Mouse (Mus musculus) intestine, postnatal 0 days (tissue): Measurements from ENCODE around the gene Mrps25. TPM values are rescaled to one million over a fixed set of nuclear protein-coding genes. Genes with fewer than 3 reads are reported as not detected.

Experiments
- ATAC-seq: fragments of 200-750 bp; cut with Nextera tagmentation; 2 replicates; pipeline ENCODE4 v1.8.0; 2017; ENCODE audit warnings: mild to moderate bottlenecking, moderate TSS enrichment, moderate library complexity
- H3K27ac ChIP-seq: fragments of 300-500 bp; sonication (generic); 2 replicates; pipeline ENCODE4 v1.5.1; 2014; ENCODE audit warnings: mild to moderate bottlenecking, low read depth, low read length, moderate library complexity
- H3K27me3 ChIP-seq: fragments of 300-500 bp; sonication (generic); replicated peaks from 2 replicates; pipeline ENCODE4 v1.6.1; 2014; ENCODE audit warnings: low read length, mixed read lengths; ENCODE audit not compliant: control insufficient read depth, insufficient read depth
- H3K36me3 ChIP-seq: fragments of 300-500 bp; sonication (generic); 2 replicates; pipeline ENCODE4 v1.6.1; 2014; ENCODE audit warnings: mild to moderate bottlenecking, moderate library complexity; ENCODE audit not compliant: control insufficient read depth, insufficient read depth
- H3K4me1 ChIP-seq: fragments of 300-500 bp; sonication (generic); replicated peaks from 2 replicates; pipeline ENCODE4 v1.6.1; 2014; ENCODE audit warnings: antibody characterized with exemption, low read length, mixed read lengths; ENCODE audit not compliant: control insufficient read depth, insufficient read depth
- H3K4me2 ChIP-seq: fragments of 300-500 bp; sonication (generic); replicated peaks from 2 replicates; pipeline ENCODE4 v1.6.1; 2014; ENCODE audit warnings: low read depth, mild to moderate bottlenecking, moderate library complexity
- H3K4me3 ChIP-seq: fragments of 300-500 bp; sonication (generic); 2 replicates; pipeline ENCODE4 v1.5.1; 2014; ENCODE audit warnings: low read depth, low read length
- H3K9ac ChIP-seq: fragments of 300-500 bp; sonication (generic); 2 replicates; pipeline ENCODE4 v1.6.1; 2014; ENCODE audit warnings: mild to moderate bottlenecking, low read depth, low read length
- H3K9me3 ChIP-seq: fragments of 300-500 bp; sonication (generic); 2 replicates; pipeline ENCODE4 v1.6.1; 2016; ENCODE audit warnings: mixed run types; ENCODE audit not compliant: control insufficient read depth
- CTCF ChIP-seq: sonication (generic); IDR thresholded peaks from 2 replicates; pipeline ENCODE4 v1.5.1; 2016; ENCODE audit warnings: low read depth, mild to moderate bottlenecking, control low read depth, antibody characterized with exemption, moderate library complexity
- WGBS: fragments of 180-500 bp; shearing (Covaris S2); extraction: QIAGEN DNeasy Blood & Tissue Kit; methylation state at CpG from one replicate; pipeline ENCODE4 v1.1.7; 2014; 5-methylcytosine and 5-hydroxymethylcytosine counted together
- polyA plus RNA-seq: library from polyadenylated mRNA; unstranded; fragments of >200 nt; fragmentation: Nextera tagmentation; extraction: Ambion mirVana; gene quantifications from 2 replicates; pipeline ENCODE4 v1.2.1, GENCODE M21; 2015

The Mrps25 gene
- polyA plus RNA-seq, 1 experiment from 2014 or later: 54.2 TPM

GRCm38 (mm10) chr6:92132021-92132911, 51.6 kb downstream of the Mrps25 start:
- Histone ChIP-seq H3K27ac (no peak overlapping the region), H3K4me2 (no peak overlapping the region), H3K9ac (no peak overlapping the region), H3K36me3 (peaks cover 12% of the 10 kb centered on the region; the same call in 1 of the 2 replicates), H3K27me3 (no peaks in the 10 kb centered on the region), H3K9me3 (no peaks in the 10 kb centered on the region), H3K4me3 (no peak overlapping the region), H3K4me1 (no peaks in the 10 kb centered on the region)
- TF ChIP-seq CTCF: no peak
- ATAC-seq: no peak
- 73% methylated on average over 3 of the region's 3 CpGs for WGBS

DNA sequence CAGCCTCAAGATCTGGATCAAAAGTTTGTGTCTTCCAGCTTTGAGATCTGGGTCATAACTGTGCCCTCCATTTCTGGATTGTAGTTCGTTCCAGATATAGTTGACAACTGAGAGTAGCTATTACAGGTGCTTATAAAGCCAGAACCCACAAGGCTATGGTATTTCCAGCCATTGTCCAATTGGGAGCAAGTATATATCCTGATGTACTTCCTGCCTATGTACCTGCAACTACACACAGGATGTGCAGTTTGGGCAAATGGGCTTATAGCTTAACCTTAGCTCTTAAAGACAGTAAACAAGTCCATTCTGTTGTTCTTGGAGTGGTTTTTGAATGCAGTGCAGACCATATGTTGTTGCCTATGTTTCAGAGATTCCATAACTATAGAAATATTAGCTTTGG, 52.4 kb downstream of the Mrps25 start:
- Histone ChIP-seq H3K36me3 (peaks cover 12% of the 10 kb centered on the region; the same call in 1 of the 2 replicates), H3K4me2 (no peak overlapping the region), H3K4me1 (no peaks in the 10 kb centered on the region), H3K9me3 (no peaks in the 10 kb centered on the region), H3K9ac (no peak overlapping the region), H3K4me3 (no peak overlapping the region), H3K27me3 (no peaks in the 10 kb centered on the region), H3K27ac (no peak overlapping the region)
- no peak for ATAC-seq
- WGBS: 88% methylated on average over 1 of the region's 1 CpGs
- no peak for TF ChIP-seq CTCF

DNA sequence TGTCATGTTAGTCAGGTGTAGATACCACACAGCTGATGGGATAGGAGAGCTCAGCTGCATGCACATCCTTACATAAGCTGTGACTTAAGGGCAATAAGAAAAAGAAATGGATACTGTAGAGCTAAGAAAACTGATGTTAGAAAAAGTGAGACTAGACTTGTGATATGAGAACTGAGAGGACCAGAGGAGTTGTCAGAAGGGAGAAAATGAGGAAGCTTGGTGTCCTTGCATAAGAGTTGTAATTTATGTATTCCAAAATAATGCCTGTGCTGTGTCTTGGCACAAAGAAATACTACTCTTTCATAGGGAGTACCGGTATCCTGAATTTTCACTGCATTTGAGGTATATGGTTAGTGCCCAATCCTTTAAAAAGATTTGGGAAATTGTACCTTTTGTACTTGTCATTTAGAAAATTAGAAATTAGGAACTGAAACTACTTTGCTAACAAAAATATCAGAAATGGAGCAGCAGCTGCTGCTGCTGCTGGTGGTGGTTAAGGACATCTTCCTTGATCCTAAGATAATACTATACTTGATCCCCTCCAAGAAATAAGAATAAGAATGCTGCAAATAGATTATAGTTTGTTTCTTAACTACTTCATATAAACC, 56.9 kb downstream of the Mrps25 start:
- Histone ChIP-seq H3K4me2 (no peak overlapping the region), H3K27me3 (no peaks in the 10 kb centered on the region), H3K9ac (no peak overlapping the region), H3K4me3 (no peak overlapping the region), H3K36me3 (peaks cover 3% of the 10 kb centered on the region; the same call in 1 of the 2 replicates), H3K9me3 (no peaks in the 10 kb centered on the region), H3K27ac (no peak overlapping the region), H3K4me1 (no peaks in the 10 kb centered on the region)
- TF ChIP-seq CTCF: no peak
- no peak for ATAC-seq
- WGBS: 84% methylated on average over 1 of the region's 1 CpGs

DNA sequence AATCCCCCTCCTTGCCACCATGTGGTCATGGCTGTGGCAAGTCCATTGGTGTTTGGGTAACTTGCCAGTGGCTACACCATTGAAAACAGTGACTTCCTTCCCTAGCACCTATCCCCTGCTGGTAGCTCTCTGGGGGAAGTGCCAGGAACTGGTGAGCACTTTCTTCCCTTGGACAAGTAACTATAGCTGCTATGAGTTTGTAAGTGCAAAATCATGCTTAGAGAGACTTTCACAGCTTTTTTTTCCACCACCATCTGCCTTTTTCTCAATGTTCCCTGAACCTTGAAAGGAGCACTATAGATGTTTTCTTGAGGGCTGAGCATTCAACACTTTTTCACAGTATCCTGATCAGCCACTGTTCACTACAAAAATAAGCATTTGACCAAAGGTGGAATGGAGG, 59.3 kb downstream of the Mrps25 start:
- ATAC-seq: no peak
- H3K27me3 ChIP-seq: no peaks in the 10 kb centered on the region

More for the DNA sequence above, 59.3 kb downstream of the Mrps25 start:
- Histone ChIP-seq H3K9ac (no peak overlapping the region), H3K27ac (no peak overlapping the region), H3K4me3 (no peak overlapping the region), H3K36me3 (no peaks in the 10 kb centered on the region; the same call in 1 of the 2 replicates), H3K9me3 (no peaks in the 10 kb centered on the region), H3K4me2 (no peak overlapping the region), H3K4me1 (no peaks in the 10 kb centered on the region)
- TF ChIP-seq CTCF: no peak

Other genes with a start within 250 kb of the Mrps25 start
- 3.3 and 3.5 TPM in 2 replicates for gene Fgd5, start 205.2 kb downstream of the Mrps25 start, polyA plus RNA-seq
- 8.1 and 9.6 TPM in 2 replicates for gene Nr2c2, start 92.6 kb downstream of the Mrps25 start, polyA plus RNA-seq
- 7.6 and 9.6 TPM in 2 replicates for gene Rbsn, start 30.9 kb upstream of the Mrps25 start, polyA plus RNA-seq
- 0.88 and 1.1 TPM in 2 replicates for gene Trh, start 60.6 kb upstream of the Mrps25 start, polyA plus RNA-seq